Mouse (Mus musculus): ENCODE measurements around the gene E130114P18Rik. TPM values are rescaled to one million over a fixed set of nuclear protein-coding genes. Genes with fewer than 3 reads are reported as not detected.

Gene E130114P18Rik
- total and polyA plus RNA-seq, 2 experiments: not detected

GRCm38 (mm10) chr4:97751030-97751482 is 26.8 kb downstream of the E130114P18Rik start:
- no peaks in the 10 kb centered on the region for H3K27me3 ChIP-seq (ENCODE audit: control insufficient read depth, insufficient read depth, low read length)
- WGBS: under 1% methylated on average over 20 of the region's 20 CpGs
- peak overlapping the region; percentile 87 for H3K27ac ChIP-seq (replicated peaks; ENCODE audit: insufficient read depth, low read depth, low read length)

GRCm38 (mm10) chr4:97750401-97750800 is 27.5 kb downstream of the E130114P18Rik start:
- whole genome bisulfite sequencing: 43% methylated on average over 4 of the region's 4 CpGs
- H3K9ac ChIP-seq (ENCODE audit: low read depth, low read length): no peak overlapping the region
- H3K27me3 ChIP-seq (ENCODE audit: control insufficient read depth, insufficient read depth, low read length): no peaks in the 10 kb centered on the region

More at GRCm38 (mm10) chr4:97751030-97751482, 26.8 kb downstream of the E130114P18Rik start:
- peak; percentile 89 for DNase-seq (ENCODE audit: extremely low read depth, low read depth, low spot score)
- Histone ChIP-seq H3K4me3 (ENCODE audit: insufficient read depth, low read depth, low read length) (peak overlapping the region; percentile 58), H3K4me1 (ENCODE audit: control insufficient read depth, insufficient read depth, low read length) (peaks cover 5% of the 10 kb centered on the region), H3K36me3 (ENCODE audit: control insufficient read depth, insufficient read depth, low read length) (no peaks in the 10 kb centered on the region), H3K9ac (ENCODE audit: low read depth, low read length) (peak overlapping the region; percentile 79), H3K79me2 (ENCODE audit: control insufficient read depth, insufficient read depth, low read length) (no peaks in the 10 kb centered on the region)
- TF ChIP-seq CTCF (IDR thresholded peaks at IDR 0.05; ENCODE audit: low read depth, low read length) (peak; percentile 92), POLR2A (IDR thresholded peaks at IDR 0.05; ENCODE audit: extremely low read depth, insufficient read depth, low read length) (no peak)

GRCm38 (mm10) chr4:97746106-97746900 is 31.6 kb downstream of the E130114P18Rik start:
- peak; percentile 74 for DNase-seq (ENCODE audit: extremely low read depth, low read depth, low spot score)
- H3K27me3 ChIP-seq (ENCODE audit: control insufficient read depth, insufficient read depth, low read length): no peaks in the 10 kb centered on the region
- H3K4me1 ChIP-seq (ENCODE audit: control insufficient read depth, insufficient read depth, low read length): 0 out of 2 replicates have a peak, but pooled peaks cover 4% of the 10 kb centered on the region
- TF ChIP-seq POLR2A (IDR thresholded peaks at IDR 0.05; ENCODE audit: extremely low read depth, insufficient read depth, low read length) (no peak), CTCF (IDR thresholded peaks at IDR 0.05; ENCODE audit: low read depth, low read length) (no peak)
- H3K9ac ChIP-seq (ENCODE audit: low read depth, low read length): peak overlapping the region; percentile 60
- WGBS: 4% methylated on average over 19 of the region's 19 CpGs
- peak overlapping the region; percentile 22 for H3K27ac ChIP-seq (replicated peaks; ENCODE audit: insufficient read depth, low read depth, low read length)
- no peaks in the 10 kb centered on the region for H3K36me3 ChIP-seq (ENCODE audit: control insufficient read depth, insufficient read depth, low read length)
- H3K79me2 ChIP-seq (ENCODE audit: control insufficient read depth, insufficient read depth, low read length): no peaks in the 10 kb centered on the region
- peak overlapping the region; percentile 58 for H3K4me3 ChIP-seq (ENCODE audit: insufficient read depth, low read depth, low read length)

More at GRCm38 (mm10) chr4:97750401-97750800, 27.5 kb downstream of the E130114P18Rik start:
- Histone ChIP-seq H3K27ac (replicated peaks; ENCODE audit: insufficient read depth, low read depth, low read length) (no peak overlapping the region), H3K79me2 (ENCODE audit: control insufficient read depth, insufficient read depth, low read length) (no peaks in the 10 kb centered on the region), H3K4me3 (ENCODE audit: insufficient read depth, low read depth, low read length) (no peak overlapping the region), H3K36me3 (ENCODE audit: control insufficient read depth, insufficient read depth, low read length) (no peaks in the 10 kb centered on the region), H3K4me1 (ENCODE audit: control insufficient read depth, insufficient read depth, low read length) (peaks cover 8% of the 10 kb centered on the region)
- TF ChIP-seq POLR2A (IDR thresholded peaks at IDR 0.05; ENCODE audit: extremely low read depth, insufficient read depth, low read length) (no peak), CTCF (IDR thresholded peaks at IDR 0.05; ENCODE audit: low read depth, low read length) (no peak)
- no peak for DNase-seq (ENCODE audit: extremely low read depth, low read depth, low spot score)

GRCm38 (mm10) chr4:97745296-97746105 is 32.4 kb downstream of the E130114P18Rik start:
- no peaks in the 10 kb centered on the region for H3K27me3 ChIP-seq (ENCODE audit: control insufficient read depth, insufficient read depth, low read length)
- WGBS: 12% methylated on average over 32 of the region's 32 CpGs
- H3K9ac ChIP-seq (ENCODE audit: low read depth, low read length): peak overlapping the region; percentile 60
- TF ChIP-seq POLR2A (IDR thresholded peaks at IDR 0.05; ENCODE audit: extremely low read depth, insufficient read depth, low read length): no peak
- TF ChIP-seq CTCF (IDR thresholded peaks at IDR 0.05; ENCODE audit: low read depth, low read length): peak; percentile 85
- peak; percentile 60 for DNase-seq (ENCODE audit: extremely low read depth, low read depth, low spot score)
- H3K27ac ChIP-seq (replicated peaks; ENCODE audit: insufficient read depth, low read depth, low read length): peak overlapping the region; percentile 22
- H3K36me3 ChIP-seq (ENCODE audit: control insufficient read depth, insufficient read depth, low read length): no peaks in the 10 kb centered on the region
- 0 out of 2 replicates have a peak, but pooled peaks cover 4% of the 10 kb centered on the region for H3K4me1 ChIP-seq (ENCODE audit: control insufficient read depth, insufficient read depth, low read length)
- peak overlapping the region; percentile 58 for H3K4me3 ChIP-seq (ENCODE audit: insufficient read depth, low read depth, low read length)
- no peaks in the 10 kb centered on the region for H3K79me2 ChIP-seq (ENCODE audit: control insufficient read depth, insufficient read depth, low read length)

- Histone ChIP-seq H3K4me3 (ENCODE audit: insufficient read depth, low read depth, low read length) (no peak overlapping the region), H3K79me2 (ENCODE audit: control insufficient read depth, insufficient read depth, low read length) (no peaks in the 10 kb centered on the region), H3K36me3 (ENCODE audit: control insufficient read depth, insufficient read depth, low read length) (no peaks in the 10 kb centered on the region), H3K4me1 (ENCODE audit: control insufficient read depth, insufficient read depth, low read length) (0 out of 2 replicates have a peak, but pooled peaks cover 4% of the 10 kb centered on the region), H3K27me3 (ENCODE audit: control insufficient read depth, insufficient read depth, low read length) (no peaks in the 10 kb centered on the region), H3K27ac (replicated peaks; ENCODE audit: insufficient read depth, low read depth, low read length) (no peak overlapping the region), H3K9ac (ENCODE audit: low read depth, low read length) (no peak overlapping the region)
- WGBS: 79% methylated on average over 5 of the region's 5 CpGs
- TF ChIP-seq POLR2A (IDR thresholded peaks at IDR 0.05; ENCODE audit: extremely low read depth, insufficient read depth, low read length) (no peak), CTCF (IDR thresholded peaks at IDR 0.05; ENCODE audit: low read depth, low read length) (no peak)
- DNase-seq (ENCODE audit: extremely low read depth, low read depth, low spot score): no peak
Measured at GRCm38 (mm10) chr4:97743932-97744331, 33.9 kb downstream of the E130114P18Rik start.
